10 mouse cellular contexts compared by ENCODE assay signal in genomic region chr7:72504268-72504667, GRCm38 (mm10).
DNase-seq lines count a peak whose midpoint lies in the region; ATAC-seq and TF ChIP-seq lines count a peak whose summit lies in the region.
"Had no signal": no experiment of that assay in that cellular context is flagged by ENCODE, and none has a peak within 500 bp of the region (broad histone marks: within the 10 kb centered on the region; RNA-seq: fewer than 3 reads in every experiment).

No protein-coding gene starts in this region.

- H3K9ac ChIP-seq in kidney, embryonic 16.5 days (replicated peaks; ENCODE audit: low read length) = no peak overlapping the region
- H3K9ac ChIP-seq: intestine, embryonic 15.5 days had no signal

- H3K4me1 ChIP-seq in kidney, adult 2 months (ENCODE audit: control insufficient read depth, insufficient read depth, low read length) = peaks cover 12% of the 10 kb centered on the region
- no peaks in the 10 kb centered on the region for H3K4me1 ChIP-seq in kidney, embryonic 16.5 days (ENCODE audit: insufficient read depth, low read length)
- H3K4me1 ChIP-seq: intestine, embryonic 15.5 days had no signal

- peak overlapping the region; percentile 53 for H3K27ac ChIP-seq in kidney, adult 2 months (ENCODE audit: insufficient read depth, low read depth, low read length)
- no peak overlapping the region for H3K27ac ChIP-seq in kidney, embryonic 16.5 days (ENCODE audit: low read length)
- H3K27ac ChIP-seq: intestine, embryonic 15.5 days had no signal

- no peaks in the 10 kb centered on the region for H3K9me3 ChIP-seq in kidney, embryonic 16.5 days (ENCODE audit: low read length)
- H3K9me3 ChIP-seq: intestine, embryonic 15.5 days had no signal

- no peak overlapping the region for H3K4me2 ChIP-seq in kidney, embryonic 16.5 days (replicated peaks; ENCODE audit: low read depth, low read length)
- H3K4me2 ChIP-seq: intestine, embryonic 15.5 days had no signal

- no peaks in the 10 kb centered on the region for H3K27me3 ChIP-seq in kidney, adult 2 months (replicated peaks; ENCODE audit: control insufficient read depth, insufficient read depth, low read length)
- no peaks in the 10 kb centered on the region for H3K27me3 ChIP-seq in kidney, embryonic 16.5 days (ENCODE audit: insufficient read depth, low read length)
- H3K27me3 ChIP-seq: intestine, embryonic 15.5 days had no signal

- WGBS in kidney, adult 2 months = 51% methylated on average over 4 of the region's 4 CpGs
- WGBS in kidney, embryonic 16.5 days = 83% methylated on average over 4 of the region's 4 CpGs

- DNase-seq in kidney, adult 2 months = peak; percentile 85
- peak; percentile 54 for DNase-seq in cerebellum, adult 11 months
- DNase-seq in cerebellum, postnatal 10 days = peak; percentile 84 to 88
- peak; percentile 20 for DNase-seq in kidney, postnatal 14 days
- no peak for DNase-seq in ovary, postnatal 10 days (ENCODE audit: low spot score)
- DNase-seq in urinary bladder, postnatal 14 days (ENCODE audit: low spot score) = no peak
- DNase-seq: adrenal gland, adult 8-10 months; liver had no signal

- no peak overlapping the region for H3K4me3 ChIP-seq in kidney, adult 2 months (ENCODE audit: insufficient read depth, low read depth, low read length)
- no peak overlapping the region for H3K4me3 ChIP-seq in kidney, embryonic 16.5 days (ENCODE audit: low read length)
- H3K4me3 ChIP-seq: intestine, embryonic 15.5 days had no signal

- no peak for TF ChIP-seq CTCF in kidney, adult 2 months (conservative IDR thresholded peaks at IDR 0.05; ENCODE audit: insufficient read depth, insufficient read length, low read depth, low read length)

- no peak for TF ChIP-seq POLR2A in kidney, adult 2 months (IDR thresholded peaks at IDR 0.05; ENCODE audit: low read depth, low read length)

- no peak for ATAC-seq in kidney, embryonic 16.5 days (ENCODE audit: low FRiP score, low TSS enrichment)
- ATAC-seq: intestine, embryonic 15.5 days had no signal

- no peaks in the 10 kb centered on the region for H3K36me3 ChIP-seq in kidney, adult 2 months (ENCODE audit: control insufficient read depth, insufficient read depth, low read length)
- H3K36me3 ChIP-seq in kidney, embryonic 16.5 days (ENCODE audit: insufficient read depth, low read length) = no peaks in the 10 kb centered on the region
- H3K36me3 ChIP-seq: intestine, embryonic 15.5 days had no signal

Comparison
In these comparisons a context has a peak if more than half of its experiments do, and no peak if none do; other contexts are left out.
1. DNase-seq: peak in kidney, adult 2 months (single experiment), cerebellum, adult 11 months (single experiment), cerebellum, postnatal 10 days (2 of 2) and kidney, postnatal 14 days (single experiment); none in ovary, postnatal 10 days (single experiment) and urinary bladder, postnatal 14 days (single experiment).